Mouse (Mus musculus): ENCODE measurements at regions not wholly inside any gene's neighbourhood (a gene's known extent, or its start where the extent isn't known, plus 50 kb on each side); places are given as distances from the start of the nearest gene placed in this dataset.

DNA sequence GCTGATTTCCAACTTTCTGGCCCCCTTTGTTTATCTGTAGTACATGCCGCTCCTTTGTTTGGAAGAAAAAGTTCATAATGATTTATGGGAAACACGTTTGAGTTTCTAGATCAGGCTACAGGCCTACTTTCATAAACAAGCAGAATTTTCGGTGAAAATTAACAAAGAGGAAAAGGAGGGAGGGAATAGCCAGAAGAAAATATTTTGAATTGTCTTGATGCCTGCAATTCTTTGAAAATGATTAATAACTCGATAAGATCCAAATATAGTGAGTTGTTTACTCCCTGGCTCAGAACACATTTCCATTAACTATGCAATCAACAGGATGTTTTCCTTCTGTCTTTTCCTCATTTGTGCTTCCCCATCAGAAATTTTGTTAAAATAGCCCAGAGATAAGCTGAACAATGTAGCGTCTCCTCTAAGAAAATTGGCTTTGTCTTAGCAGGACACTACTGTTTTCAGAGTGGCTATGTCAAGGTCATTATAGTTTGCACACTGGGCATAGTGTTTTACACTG, 328.7 kb upstream of the Mmadhc start:
- no peak for DNase-seq

DNA sequence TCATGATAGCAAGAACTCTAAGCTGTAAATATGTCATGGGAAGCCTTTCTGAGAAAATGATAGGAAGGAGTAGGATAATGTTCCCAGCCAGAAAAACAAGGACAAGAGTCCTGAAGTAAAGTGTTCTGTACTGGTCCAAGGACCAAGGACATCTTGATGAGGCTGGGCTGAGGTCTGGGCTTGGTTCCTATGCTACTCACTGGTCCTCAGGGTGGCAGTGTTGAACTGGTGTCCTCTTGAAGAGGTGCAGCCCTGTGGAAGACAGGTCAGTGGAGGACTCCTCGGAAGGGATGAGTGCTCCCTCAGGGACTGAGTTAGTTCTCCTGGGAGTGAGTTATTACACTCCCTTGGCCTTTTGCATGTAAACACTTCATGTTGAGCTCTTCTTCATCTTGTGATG, 312.5 kb upstream of the Mmadhc start:
- DNase-seq = peak; percentile 72

DNA sequence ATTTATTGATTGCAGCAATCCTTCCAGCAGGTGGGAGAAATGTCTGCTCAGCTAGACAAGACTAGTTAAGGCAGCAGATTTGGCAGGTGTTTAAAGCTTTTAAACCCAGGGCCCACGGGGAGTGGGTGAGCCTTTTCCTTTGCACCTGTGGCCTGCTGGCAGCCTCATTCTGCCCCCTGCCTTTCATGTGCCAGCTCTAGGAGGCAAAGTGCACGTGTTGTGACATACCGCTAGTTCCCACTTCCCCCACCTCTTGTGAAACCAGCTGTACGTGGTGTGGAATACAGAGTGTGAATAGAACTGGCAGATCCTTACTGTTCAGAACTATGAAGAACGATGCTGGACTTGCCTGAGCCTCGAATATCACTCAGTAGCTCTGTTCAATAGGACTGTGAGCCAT, 292.6 kb upstream of the Mmadhc start:
- DNase-seq = peak; percentile 25

DNA sequence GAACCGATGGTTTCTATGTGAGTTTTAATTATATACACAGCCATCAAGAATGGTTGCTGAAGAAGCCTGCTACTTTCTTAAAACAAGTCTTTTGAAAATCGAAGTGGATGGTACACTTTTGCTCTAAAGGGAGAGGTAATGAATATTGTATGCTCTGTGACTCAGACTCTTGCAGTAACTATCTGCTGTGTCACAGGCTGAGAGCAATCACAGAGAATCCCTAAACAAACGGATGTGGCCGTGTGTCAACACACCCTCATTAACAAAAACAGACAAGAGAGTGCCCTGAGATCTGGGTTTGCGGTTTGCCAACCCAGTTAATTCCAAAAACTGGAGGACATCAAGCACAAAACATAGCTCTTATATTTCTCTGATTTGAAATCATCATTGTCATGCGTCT, 292.1 kb upstream of the Mmadhc start:
- DNase-seq = no peak

DNA sequence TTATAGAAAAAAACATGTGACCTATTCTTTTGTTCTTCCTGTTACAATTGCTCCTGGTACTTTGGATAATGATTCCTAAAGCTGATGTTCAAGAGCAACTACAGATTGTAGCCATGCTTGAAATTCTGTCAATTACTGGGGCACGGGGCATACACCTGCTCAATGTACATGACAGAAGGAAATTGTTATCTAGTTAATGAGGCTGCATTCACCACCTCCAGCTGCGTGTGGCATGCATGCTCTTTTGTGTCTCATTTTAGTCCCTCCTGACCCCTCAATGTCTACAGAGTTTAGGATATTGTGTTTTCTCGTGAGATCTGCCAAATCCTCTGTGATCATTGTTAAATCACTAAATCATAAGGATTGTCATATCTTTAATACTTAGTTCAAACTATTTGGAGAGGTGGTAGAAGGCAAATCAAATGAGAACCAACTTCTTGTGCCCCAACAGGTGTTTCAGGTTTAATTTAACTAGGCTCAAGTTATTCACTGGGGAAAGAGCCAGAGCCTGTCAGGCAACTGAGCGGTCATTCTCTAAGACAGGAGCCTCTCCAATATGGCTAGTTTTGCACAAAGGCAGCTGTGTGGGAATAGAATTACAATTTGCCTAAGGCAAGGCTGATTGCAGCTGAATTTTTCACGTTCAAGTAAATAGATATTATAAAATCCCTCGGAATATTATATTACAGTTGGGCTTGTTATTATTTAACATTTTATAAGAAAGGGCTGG, 289.9 kb upstream of the Mmadhc start:
- DNase-seq = no peak

DNA sequence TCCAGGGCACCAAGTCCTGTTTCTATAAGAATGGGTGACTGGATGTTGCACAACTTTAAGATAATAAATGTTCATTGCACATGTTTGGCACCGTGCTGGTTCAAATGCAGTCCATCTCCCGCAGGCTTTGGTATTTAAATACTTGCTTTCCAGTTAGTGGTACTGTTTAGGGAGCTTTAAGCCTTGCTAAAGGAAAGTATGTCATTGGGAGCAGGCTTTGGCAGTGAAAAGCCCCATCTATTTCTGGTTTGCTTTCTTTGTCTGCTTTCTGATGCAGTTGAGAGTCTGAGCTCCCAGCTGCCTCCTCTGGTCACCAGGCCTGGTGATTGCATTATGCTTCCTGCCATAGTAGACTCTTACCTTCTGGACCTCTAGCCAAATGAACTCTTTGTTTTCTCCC, 283.0 kb upstream of the Mmadhc start:
- DNase-seq = no peak

DNA sequence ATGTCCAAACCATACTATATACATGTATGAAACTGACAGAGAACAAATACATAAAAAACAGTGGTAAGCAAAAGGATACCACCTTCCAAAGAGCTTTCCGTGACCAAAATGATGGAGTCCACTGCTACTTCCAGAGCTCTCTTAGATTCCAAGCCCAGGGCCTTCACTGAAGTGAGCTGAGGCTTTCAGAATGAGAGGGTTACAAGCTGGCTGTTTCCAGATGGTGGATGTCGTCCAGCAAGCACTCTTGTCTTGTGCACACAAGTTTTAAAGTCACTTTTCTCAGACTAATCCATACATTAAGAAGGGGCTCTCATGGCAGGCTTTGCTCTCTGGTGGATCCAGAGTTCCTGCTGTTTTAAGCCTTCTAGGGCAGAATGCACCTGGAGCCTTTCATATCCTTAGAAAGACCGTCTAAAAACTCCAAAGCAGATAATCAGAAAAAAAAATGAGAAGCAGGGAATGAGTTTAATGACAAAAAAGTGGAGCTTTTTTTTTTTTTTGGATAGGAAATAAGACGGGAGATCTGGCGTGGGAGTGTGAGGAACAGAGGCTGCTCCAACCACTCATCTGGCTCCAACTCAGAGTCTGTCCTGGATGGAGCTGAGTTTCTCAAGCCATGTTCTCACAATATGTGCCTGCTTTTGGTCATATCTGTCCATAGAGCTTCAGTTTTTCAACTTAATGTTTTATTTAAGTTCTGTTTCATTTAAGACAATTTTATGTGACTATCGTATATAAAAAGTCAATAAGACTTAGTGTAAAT, 281.9 kb upstream of the Mmadhc start:
- no peak for DNase-seq

DNA sequence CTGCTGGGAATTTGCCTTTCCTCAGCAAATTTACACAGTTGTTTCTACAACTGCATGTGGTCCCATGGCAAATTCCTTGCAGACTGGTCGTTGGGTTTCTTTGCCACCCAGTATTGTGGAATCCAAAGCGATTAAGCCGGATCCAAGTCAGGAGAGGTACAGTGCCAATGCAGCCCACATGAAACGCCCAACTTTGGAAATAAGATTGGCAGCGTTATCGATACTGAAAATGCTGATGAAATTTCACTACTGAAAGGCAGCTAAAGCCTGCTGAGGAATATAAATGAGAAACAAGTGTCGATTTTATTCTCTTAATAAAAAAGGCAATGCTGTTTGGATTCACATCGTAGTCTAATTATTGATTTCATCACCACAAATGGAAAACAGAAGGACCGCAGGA, 281.1 kb upstream of the Mmadhc start:
- no peak for DNase-seq

DNA sequence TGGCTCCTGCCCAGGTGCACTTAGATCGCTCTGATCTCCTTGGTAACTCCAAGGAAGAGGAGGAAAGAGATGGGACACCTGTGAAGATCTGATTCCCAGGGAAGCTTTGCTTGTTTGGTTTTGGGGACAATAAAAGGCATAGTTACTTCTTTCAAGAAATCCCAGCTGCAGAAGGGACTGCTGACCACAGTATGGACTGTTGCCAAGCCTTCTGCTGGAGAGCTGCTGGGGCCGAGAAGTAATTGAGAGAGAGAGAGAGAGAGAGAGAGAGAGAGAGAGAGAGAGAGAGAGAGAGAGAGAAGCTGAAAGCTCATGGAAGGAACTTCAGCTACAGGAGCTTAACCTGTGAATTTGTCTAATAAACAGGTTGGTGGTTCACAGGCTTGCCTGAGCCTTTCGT, 276.9 kb upstream of the Mmadhc start:
- DNase-seq = no peak

DNA sequence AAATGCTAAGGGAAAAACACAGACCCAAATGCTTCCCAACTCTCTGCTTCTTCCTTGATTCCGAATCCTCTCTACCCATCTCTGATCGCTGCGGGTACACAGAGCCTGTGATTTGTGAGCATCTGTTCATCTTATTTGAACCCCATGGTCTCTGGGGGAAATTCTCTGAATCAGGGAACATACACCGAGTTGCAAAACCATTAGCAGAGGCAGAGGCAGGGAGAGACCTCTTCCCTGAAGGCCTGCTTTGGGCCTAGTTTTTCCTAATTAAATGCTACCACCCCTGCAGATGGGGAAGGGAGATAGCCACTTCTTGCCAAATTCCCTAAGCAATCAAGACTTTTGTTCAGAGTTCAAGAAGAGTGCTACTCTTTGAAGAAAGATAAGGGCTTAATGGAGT, 274.4 kb upstream of the Mmadhc start:
- DNase-seq = no peak

DNA sequence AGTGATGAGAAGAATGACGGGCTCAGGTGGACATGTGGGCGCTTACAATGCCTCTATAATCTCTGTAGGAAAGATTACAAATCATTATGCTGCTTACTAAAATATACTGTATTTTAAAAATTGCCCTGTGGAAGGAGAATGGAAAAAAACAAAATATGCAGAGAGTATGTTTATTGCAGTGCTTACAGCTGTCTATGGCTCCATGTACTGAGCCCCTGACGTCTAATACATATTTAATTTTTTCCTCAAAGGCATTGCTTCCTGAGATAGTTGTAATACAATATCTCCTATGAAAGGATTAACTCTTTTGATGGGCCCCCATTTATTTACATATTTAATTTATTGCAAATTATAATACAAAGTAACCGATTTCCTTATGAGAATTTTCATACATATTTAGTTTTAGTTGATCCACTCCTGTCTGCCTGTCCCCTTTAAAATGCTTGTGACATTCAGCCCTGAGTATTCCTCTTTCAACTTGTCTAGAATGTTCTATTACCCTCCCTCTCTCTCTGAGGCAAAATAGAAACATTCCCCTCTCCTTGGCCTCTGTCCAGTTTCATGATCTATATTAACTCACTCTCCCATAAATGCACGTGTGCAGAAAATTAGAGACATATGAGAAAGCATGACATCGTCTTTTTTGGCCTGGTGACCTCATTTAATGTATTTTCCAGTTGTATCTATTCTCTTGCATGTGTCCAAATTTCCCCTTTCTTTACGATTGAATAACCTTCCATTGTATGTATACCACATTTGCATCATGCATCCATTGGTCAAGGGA, 273.1 kb upstream of the Mmadhc start:
- no peak for DNase-seq

DNA sequence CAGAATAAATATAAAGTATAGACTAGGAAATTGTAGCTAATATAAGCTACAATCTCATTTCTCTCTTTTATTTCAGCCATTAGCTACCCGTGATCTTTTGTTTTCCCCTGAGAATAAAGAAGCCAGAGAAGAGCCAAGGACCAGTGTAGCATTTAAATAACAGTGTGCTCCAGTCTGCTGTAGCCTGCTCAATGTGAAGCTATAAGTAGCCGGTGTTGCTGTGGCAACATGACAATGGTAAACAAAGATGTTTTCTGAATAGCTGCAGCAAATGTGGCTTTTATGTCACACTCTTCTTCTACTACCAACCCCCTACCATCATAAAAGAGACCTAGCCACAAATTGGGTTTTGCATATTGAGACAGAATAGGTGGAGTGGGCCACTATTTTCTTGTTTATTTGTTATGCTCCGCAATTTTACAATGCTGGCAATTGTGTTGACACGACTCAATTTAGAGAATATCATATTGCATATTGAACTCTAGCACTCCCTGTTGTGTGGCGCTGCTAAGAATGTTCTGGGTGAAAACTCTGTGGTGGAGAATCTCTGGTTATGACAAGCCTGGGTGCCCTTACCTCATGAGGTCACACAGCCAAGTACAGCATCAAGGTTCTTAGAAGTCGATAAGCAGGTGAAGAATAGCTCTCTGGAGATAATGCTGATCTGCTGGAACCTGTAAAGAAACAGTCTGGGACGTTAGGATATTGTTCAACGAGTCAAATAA, 272.3 kb upstream of the Mmadhc start:
- DNase-seq = no peak

DNA sequence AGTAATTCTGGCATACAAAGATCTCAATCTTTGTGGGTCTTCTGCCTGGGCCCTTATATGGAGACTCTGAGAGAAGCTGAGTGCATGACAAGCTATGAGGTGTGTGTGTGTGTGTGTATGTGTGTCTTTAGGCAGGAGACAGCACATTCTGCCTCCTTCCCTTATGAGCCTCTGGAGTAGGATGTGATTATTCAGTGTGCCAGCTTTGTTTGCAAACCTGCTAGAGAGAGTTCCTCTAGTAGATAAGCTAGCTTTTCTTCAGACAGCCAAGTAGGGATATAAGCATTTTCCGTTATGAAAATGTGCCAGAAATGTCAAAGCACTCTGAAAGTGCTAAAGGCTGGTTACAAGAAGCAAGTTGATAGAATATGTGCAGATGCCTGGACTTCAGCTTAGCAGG, 270.9 kb upstream of the Mmadhc start:
- no peak for DNase-seq

DNA sequence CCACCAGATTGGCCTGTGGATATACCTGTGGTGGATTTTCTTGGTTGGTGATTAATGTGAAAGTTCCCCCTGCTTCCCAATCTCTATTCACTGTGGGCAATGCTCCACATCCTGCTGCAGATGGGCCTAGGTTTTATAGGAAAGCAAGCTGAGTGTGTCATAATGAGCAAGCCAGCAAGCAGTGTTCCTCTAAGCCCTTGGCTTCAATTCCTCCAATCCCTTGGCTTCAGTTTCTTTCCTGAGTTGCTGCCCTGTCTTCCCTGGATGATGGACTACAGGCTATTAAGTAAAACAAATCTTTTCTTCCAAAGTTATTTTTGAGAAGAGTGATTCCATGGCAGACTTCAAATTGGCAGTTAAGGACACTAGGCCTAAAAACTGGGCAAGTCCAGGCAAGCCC, 257.4 kb upstream of the Mmadhc start:
- DNase-seq = no peak

DNA sequence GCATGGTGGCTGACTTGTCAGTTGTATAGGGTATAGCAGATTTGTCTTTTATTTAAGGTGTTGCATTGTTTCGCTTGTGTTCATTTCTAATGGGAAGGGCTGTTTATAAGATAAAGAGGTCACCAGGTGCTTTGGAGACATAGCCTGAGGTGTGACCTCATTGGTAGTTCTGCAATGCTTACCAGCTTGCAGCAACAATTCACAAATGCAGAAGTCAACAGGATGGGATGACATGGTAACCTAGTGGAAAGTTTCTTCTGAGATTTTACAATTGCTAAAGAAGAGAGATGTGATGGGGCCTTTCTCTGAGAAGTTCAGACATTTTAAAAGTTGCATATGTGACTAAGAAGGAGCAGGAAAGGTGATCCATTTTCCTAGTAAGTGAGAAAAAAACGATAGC, 255.8 kb upstream of the Mmadhc start:
- no peak for DNase-seq

DNA sequence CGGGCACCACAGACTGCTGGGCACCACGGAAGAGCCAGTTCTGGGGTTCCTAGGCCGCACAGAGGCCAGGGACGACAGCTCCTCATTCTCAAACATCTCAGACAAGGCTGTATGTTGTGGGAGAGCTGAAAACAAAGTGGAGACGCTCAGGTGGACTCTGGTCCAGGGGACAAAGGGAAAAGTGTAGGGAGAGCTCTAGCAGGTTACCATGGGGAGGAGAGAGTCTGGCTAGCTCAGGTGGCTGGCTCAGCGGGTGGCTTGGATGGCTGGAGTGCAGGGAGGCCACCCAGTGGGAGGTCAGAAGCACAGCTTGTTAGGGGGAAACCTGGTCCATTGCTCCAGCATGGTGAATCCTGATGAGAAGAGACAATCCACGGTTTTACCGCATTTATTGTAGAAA, 253.3 kb upstream of the Mmadhc start:
- no peak for DNase-seq

DNA sequence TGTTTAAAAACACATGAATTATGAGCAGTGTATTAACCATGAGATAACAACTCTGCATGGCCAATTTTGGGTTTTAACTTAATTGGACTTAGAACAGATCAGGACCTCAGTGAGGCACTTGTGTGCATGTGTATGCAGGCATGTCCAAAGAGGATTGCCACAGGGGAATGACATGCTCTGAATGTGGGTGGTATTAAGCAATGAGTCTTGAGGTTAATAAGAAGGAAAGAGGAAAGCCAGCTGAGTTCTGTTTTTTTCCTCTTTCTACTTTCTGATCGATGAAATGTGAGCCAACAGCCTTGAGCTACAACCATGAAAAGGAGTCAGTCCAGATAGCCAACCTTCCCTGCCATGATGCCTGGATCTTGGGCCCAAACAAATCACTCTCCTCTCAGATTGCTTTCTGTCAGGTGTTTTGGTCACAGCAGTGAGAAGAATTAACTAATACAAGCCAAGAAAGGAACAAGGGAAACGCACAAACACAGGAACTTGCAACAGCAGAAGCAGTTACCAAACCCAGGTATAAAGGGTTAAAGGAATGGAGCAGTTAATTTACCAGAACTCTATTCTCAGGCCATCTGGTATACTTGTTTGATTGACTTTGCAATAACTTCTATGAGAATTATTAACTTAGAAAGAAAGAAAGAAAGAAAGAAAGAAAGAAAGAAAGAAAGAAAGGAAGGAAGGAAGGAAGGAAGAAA, 243.3 kb upstream of the Mmadhc start:
- peak; percentile 28 for DNase-seq

DNA sequence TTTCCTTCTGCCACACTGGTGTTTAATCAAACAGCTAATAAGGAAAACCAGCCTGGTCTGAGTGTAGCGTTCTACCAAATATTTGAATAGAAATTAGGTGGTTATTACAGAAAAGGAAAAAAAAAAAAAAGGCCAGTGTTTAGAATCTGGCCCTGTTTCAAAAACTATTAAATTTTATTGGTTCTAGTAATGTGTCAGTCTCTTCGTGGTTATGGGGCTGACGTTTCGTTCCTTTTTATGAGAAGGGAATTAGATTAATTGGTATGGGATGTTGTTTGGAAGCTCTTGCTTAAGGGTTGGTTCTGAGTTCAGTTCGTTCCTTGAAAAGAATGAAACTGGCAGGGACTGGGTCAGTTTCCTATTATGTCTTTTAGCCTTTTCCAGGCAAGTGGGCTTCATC, 241.5 kb upstream of the Mmadhc start:
- DNase-seq = no peak

DNA sequence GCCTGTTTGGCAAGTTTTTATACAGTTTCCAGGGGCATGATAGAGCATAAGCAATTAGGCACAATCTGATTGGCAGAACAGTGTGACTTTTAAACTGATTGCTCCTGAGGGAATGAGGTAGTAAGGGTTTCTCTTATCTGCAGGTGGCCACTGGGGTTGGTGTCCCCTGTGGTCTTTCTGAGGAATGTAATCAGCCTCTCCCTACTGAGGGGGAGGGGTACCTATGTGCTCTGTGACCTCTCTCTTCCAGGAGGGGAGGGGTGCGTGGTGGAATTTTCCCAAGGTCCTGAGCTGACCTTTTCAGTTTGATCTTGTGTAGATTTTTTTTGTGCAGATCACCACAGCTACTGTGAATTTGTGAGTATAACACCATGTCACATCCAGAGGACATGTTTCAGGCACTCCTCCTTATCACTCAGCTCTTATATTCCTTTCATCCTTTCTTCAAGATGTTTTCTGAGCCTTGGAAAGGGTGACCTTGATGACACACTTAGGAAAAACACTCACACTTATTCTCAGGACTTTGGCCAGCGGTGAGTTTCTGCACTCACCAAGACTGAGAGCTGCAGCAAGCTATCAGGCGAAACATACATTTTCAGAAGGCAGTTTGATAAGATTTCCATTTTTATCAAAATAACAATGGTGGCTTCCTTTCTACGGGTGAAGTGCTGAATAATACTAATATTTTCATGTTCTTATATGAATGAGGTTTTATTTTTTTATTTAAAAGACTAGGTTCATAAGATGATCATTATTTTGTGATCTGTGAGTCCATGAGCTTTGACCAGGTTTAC, 238.7 kb upstream of the Mmadhc start:
- DNase-seq = no peak

DNA sequence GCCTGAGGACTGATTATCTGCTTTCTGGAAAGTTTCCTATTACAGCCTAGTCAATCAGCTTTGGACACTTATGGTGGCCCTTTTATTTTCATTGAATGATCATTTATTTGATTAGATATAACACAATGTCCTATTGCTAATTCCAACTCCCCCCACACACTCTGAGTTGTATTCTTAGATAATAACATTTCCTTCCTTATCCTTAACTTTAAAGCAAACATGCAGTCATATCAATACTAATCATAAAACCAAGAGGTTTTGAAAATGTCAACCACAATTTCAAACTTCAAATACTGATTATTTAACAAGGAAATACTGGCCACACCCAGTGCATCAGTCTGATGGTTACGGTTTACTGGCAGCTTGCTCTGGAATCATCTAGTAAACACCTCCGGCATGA, 237.1 kb upstream of the Mmadhc start:
- no peak for DNase-seq

DNA sequence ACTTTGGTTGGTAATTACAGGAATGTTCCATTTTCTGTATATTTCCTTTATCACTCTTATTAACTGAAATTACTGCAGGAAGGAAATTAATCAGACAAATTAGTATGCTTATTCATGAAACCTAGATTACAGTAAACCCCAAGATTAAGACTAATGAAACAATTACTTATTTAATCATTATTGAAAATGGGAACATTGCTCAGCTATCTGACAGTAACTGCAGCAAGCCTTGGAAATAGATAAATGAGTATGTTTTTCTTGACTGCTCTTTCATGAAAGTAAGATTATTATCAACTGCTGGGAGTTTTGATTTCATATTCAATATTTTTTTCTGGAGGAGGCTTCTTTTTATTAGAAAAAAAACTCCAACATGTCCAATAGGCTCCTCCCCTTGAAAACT, 230.8 kb upstream of the Mmadhc start:
- DNase-seq = no peak
